Mouse (Mus musculus) bone marrow, adult 2 months (tissue): Measurements from ENCODE around the gene Gcnt3. TPM values are rescaled to one million over a fixed set of nuclear protein-coding genes. Genes with fewer than 3 reads are reported as not detected.

ENCODE experiments used
- H3K27ac ChIP-seq: fragments of 200-500 bp; 2 replicates; pipeline ENCODE4 v1.5.1; 2012; ENCODE audit warnings: low read depth, mild to moderate bottlenecking, control low read depth, inconsistent platforms, low read length; ENCODE audit not compliant: control insufficient read depth, poor library complexity, insufficient read depth
- H3K4me1 ChIP-seq: fragments of 200-500 bp; 2 replicates; pipeline ENCODE4 v1.6.1; 2011; ENCODE audit warnings: low read length; ENCODE audit not compliant: control insufficient read depth, insufficient read depth
- H3K4me3 ChIP-seq: fragments of 200-500 bp; replicated peaks from 2 replicates; pipeline ENCODE3; 2011; ENCODE audit warnings: mild to moderate bottlenecking, low read depth, low read length, control low read depth; ENCODE audit not compliant: control insufficient read depth
- CTCF ChIP-seq: fragments of 200-500 bp; IDR thresholded peaks from 2 replicates; pipeline ENCODE4 v1.5.1; 2011; ENCODE audit warnings: low read length, control low read depth; ENCODE audit not compliant: control insufficient read depth, insufficient read depth
- POLR2A ChIP-seq: fragments of 200-500 bp; IDR thresholded peaks from 2 replicates; pipeline ENCODE4 v1.6.1; 2011; ENCODE audit warnings: low read depth, mild to moderate bottlenecking, control low read depth, low read length, borderline replicate concordance; ENCODE audit not compliant: control insufficient read depth
- WGBS: fragments of 180-500 bp; shearing (Covaris S2); methylation state at CpG from one replicate; pipeline ENCODE4 v1.1.7; 2018; 5-methylcytosine and 5-hydroxymethylcytosine counted together
- polyA plus RNA-seq: library from polyadenylated mRNA; stranded (reverse); fragments of >200 nt; gene quantifications from 2 replicates; pipeline ENCODE4 v1.2.4, GENCODE M21; 2011; ENCODE audit warnings: low replicate concordance; ENCODE audit not compliant: missing spikeins, insufficient read depth, insufficient read length

The Gcnt3 gene
- polyA plus RNA-seq, 1 experiment, result 0.70 TPM

DNA sequence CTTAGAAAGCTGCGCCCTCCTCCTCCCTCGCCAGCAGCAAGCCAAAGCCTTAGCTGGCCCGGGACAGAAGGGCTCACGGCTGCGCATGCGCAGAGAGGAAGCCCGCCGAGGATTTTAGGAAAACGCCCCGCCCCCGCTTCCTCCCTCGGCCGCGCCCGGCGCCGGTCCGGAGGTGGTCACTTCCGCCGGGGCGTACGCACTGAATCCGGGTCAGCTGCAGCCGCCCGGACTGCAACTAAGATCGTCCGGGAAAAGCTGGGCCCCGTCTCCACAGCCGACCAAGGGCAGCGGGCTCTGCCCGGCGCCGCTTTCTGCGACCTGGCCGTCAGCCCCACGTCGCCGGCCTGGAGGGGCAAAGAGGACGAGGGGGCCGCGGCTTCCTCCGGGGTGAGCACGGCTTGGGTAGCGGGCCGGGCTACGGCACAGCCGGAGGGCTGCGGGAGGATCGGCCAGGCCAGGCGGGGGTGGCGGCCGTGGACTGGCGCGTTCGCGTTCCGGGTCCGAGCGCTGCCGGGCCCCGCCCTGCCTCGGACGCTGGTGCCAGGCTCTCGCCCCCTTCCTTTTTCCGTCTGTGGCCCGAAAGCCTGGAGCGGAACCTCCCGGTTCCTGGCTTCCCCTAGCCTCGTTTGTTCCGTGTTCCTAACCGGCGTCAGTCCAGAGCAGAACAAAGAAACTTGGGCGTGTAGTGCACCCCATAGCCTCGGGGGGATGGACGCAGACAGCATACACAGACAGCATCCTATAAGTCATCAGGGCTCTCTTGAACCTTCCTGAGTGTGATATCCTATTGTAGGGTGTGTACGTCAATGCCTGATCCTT lies 48.4 kb downstream of the Gcnt3 start, which contains the start of gene Bnip2:
Gene Bnip2, plus strand, starts transcription at position 164 of the 819 bp plus-strand sequence.
- Histone ChIP-seq H3K4me1 (no peaks in the 10 kb centered on the region; the same call in none of the 2 replicates), H3K4me3 (peak within 1 kb of the TSS; percentile 81), H3K27ac (peak within 1 kb of the TSS; percentile 99)
- WGBS, result under 1% methylated on average over 76 of the region's 76 CpGs
- TF ChIP-seq POLR2A, result peak; percentile 61
- TF ChIP-seq CTCF, result no peak

DNA sequence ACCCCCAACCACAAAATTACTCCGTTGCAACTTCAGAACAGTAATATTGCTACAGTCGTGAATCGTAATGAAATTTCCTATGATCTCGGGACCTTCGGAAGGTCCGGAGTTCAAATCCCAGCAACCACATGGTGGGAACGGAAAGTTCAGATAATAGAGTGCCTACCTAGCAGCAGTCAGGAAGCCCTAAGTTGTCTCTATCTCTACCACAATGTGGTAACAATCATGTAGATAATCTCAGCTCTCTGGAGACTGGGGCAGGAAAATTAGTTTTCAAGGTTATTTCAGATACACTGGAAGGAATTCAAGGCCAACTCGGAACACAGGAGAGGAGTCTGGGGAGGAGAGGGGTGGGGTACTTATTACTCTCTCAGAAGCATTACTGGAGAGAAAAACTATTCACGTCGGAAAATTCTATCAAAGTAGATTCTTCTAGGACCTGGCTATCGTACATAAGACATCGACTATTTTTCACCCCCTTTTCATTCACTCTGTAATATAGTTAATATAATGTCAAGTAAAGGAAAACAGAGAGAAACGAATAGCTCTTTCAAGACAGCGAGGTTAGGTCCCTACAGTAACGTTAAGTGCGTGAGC lies 49.1 kb downstream of the Gcnt3 start:
- TF ChIP-seq CTCF (no peak), POLR2A (no peak)
- Histone ChIP-seq H3K27ac (peak overlapping the region; percentile 99), H3K4me3 (peak overlapping the region; percentile 81), H3K4me1 (no peaks in the 10 kb centered on the region; the same call in none of the 2 replicates)
- 26% methylated on average over 16 of the region's 16 CpGs for WGBS

DNA sequence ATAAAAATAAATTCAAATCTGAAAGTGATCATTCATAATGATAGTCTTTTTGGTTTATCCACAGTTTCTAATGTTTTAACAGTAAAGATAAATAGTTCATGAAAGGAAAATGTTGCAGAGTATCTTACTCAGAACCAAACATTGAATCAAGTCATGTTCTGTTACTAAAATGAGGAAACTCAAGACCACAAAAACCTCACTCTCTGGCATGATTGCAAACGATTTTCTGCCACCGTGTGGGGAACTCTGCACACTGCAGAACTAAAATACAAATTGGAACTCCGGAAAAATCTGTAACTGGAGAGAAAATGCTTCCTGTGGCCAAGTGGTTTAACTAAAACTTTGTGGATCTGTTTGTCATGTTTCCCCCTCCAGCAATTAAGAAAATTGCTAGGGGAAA lies 50.3 kb downstream of the Gcnt3 start:
- H3K4me3 ChIP-seq, result no peak overlapping the region
- H3K27ac ChIP-seq, result no peak overlapping the region
- TF ChIP-seq POLR2A (no peak), CTCF (no peak)
- 0% methylated on average over 3 of the region's 3 CpGs for WGBS
- H3K4me1 ChIP-seq, result no peaks in the 10 kb centered on the region; the same call in 1 of the 2 replicates

DNA sequence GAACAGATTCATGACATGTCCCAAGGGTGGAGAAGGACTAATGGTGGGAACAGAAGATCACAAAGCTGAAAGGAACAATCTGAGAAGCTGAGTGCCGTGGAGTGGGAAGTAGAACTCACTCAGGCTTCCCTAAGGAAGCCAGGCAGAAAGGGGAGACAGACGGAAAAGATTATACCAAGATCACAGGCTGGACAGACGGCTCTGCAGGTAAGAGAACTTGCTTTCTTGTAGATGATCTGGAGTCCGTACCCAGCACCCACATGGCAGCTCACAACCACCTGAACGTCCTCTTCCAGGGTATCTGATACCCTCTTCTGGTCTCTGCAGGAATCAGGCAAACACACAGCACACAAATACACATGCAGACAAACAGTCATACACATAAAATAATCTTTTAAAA lies 51.3 kb downstream of the Gcnt3 start:
- Histone ChIP-seq H3K4me3 (no peak overlapping the region), H3K27ac (no peak overlapping the region), H3K4me1 (no peaks in the 10 kb centered on the region; the same call in 1 of the 2 replicates)
- WGBS, result 80% methylated on average over 5 of the region's 5 CpGs
- TF ChIP-seq CTCF (no peak), POLR2A (no peak)

DNA sequence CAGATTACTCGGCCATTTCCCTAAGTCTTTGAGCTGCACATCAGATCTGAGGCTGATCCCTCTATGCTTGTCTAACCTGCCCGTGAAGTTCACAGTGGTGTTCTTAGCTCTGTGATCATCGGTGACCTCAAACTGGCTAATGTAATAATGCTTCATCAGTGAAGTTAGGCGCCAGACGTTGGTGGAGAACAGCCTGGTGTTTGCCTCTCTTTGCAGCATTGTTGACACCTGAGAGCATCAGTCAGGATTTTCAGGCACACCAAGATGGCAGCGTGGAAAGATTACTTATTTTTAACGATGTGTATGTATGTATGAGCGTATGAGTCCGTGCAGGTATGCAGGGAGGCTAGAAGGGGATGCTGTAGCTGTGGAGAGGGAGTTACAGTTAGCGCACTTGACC lies 51.8 kb downstream of the Gcnt3 start:
- 86% methylated on average over 10 of the region's 10 CpGs for WGBS
- H3K27ac ChIP-seq, result no peak overlapping the region
- TF ChIP-seq CTCF (no peak), POLR2A (no peak)

DNA sequence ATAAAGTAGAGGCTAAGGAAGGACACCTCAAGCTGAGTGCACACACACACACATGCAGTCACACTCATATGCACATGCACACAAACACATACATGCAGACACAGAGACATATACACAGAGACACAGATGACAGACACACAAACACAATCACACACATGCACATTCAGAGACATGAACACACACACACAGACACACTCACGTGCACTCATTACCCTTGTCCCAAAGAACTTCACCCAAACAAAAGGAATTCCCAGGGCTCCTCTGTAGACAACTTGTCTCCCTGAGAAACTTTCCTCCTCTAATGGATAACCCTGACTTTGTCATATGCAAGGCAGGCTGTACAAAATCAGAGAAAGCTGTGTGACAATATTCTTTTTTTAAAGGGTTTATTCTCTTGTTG lies 52.4 kb downstream of the Gcnt3 start:
- Histone ChIP-seq H3K27ac (no peak overlapping the region), H3K4me3 (no peak overlapping the region), H3K4me1 (no peaks in the 10 kb centered on the region; the same call in 1 of the 2 replicates)
- TF ChIP-seq POLR2A (no peak), CTCF (no peak)
- WGBS, result 65% methylated on average over 1 of the region's 1 CpGs

More for the DNA sequence above, 51.8 kb downstream of the Gcnt3 start:
- Histone ChIP-seq H3K4me3 (no peak overlapping the region), H3K4me1 (no peaks in the 10 kb centered on the region; the same call in 1 of the 2 replicates)

Other genes starting within 250 kb of the Gcnt3 start
- gene Bnip2, start 48.6 kb downstream of the Gcnt3 start, polyA plus RNA-seq, result 42.5 and 63.5 TPM in 2 replicates
- gene Gtf2a2, start 25.5 kb downstream of the Gcnt3 start, polyA plus RNA-seq, result 71.1 and 78.5 TPM in 2 replicates
- gene Fam81a, start 104.5 kb upstream of the Gcnt3 start, polyA plus RNA-seq, result 0.25 and 1.8 TPM in 2 replicates
- 4.7 and 4.9 TPM in 2 replicates for gene Myo1e, start 169.3 kb upstream of the Gcnt3 start, polyA plus RNA-seq